Mouse (Mus musculus): ENCODE data around the gene Arsb. TPM values are rescaled to one million over a fixed set of nuclear protein-coding genes. Genes with fewer than 3 reads are reported as not detected.

Gene Arsb
- polyA plus RNA-seq, 1 experiment = 19.1 TPM

- H3K27ac ChIP-seq (ENCODE audit: control insufficient read depth, insufficient read depth, low read length) = no peak overlapping the region
- 85% methylated on average over 10 of the region's 10 CpGs for WGBS
- DNase-seq = no peak
- no peaks in the 10 kb centered on the region for H3K4me1 ChIP-seq (replicated peaks; ENCODE audit: control insufficient read depth, insufficient read depth, low read length)
- no peaks in the 10 kb centered on the region for H3K36me3 ChIP-seq (ENCODE audit: control insufficient read depth, insufficient read depth, low read length)
- H3K27me3 ChIP-seq (ENCODE audit: control insufficient read depth, insufficient read depth, low read length) = no peaks in the 10 kb centered on the region
- no peak for TF ChIP-seq POLR2A (IDR thresholded peaks at IDR 0.05; ENCODE audit: control insufficient read depth, extremely low read depth, insufficient read depth, low read length, poor library complexity)
- TF ChIP-seq CTCF (IDR thresholded peaks at IDR 0.05; ENCODE audit: borderline replicate concordance, control insufficient read depth, extremely low read depth, insufficient read depth, low read length, poor library complexity) = no peak
- no peak overlapping the region for H3K4me3 ChIP-seq (ENCODE audit: control insufficient read depth, insufficient read depth, low read length)
Measured at GRCm38 (mm10) chr13:93846831-93847518, 75.5 kb downstream of the Arsb start.

- Histone ChIP-seq H3K4me3 (ENCODE audit: control insufficient read depth, insufficient read depth, low read length) (no peak overlapping the region), H3K36me3 (ENCODE audit: control insufficient read depth, insufficient read depth, low read length) (no peaks in the 10 kb centered on the region)
- 92% methylated on average over 4 of the region's 4 CpGs for WGBS
Measured at GRCm38 (mm10) chr13:93847614-93848013, 76.2 kb downstream of the Arsb start.

GRCm38 (mm10) chr13:93848615-93849014 lies 77.2 kb downstream of the Arsb start:
- 95% methylated on average over 6 of the region's 6 CpGs for WGBS

More at GRCm38 (mm10) chr13:93847614-93848013, 76.2 kb downstream of the Arsb start:
- Histone ChIP-seq H3K27ac (ENCODE audit: control insufficient read depth, insufficient read depth, low read length) (no peak overlapping the region), H3K4me1 (replicated peaks; ENCODE audit: control insufficient read depth, insufficient read depth, low read length) (no peaks in the 10 kb centered on the region), H3K27me3 (ENCODE audit: control insufficient read depth, insufficient read depth, low read length) (no peaks in the 10 kb centered on the region)
- no peak for DNase-seq
- TF ChIP-seq CTCF (IDR thresholded peaks at IDR 0.05; ENCODE audit: borderline replicate concordance, control insufficient read depth, extremely low read depth, insufficient read depth, low read length, poor library complexity) (no peak), POLR2A (IDR thresholded peaks at IDR 0.05; ENCODE audit: control insufficient read depth, extremely low read depth, insufficient read depth, low read length, poor library complexity) (no peak)

GRCm38 (mm10) chr13:93849751-93850355 lies 78.4 kb downstream of the Arsb start:
- no peaks in the 10 kb centered on the region for H3K4me1 ChIP-seq (replicated peaks; ENCODE audit: control insufficient read depth, insufficient read depth, low read length)
- H3K27me3 ChIP-seq (ENCODE audit: control insufficient read depth, insufficient read depth, low read length) = no peaks in the 10 kb centered on the region
- H3K36me3 ChIP-seq (ENCODE audit: control insufficient read depth, insufficient read depth, low read length) = no peaks in the 10 kb centered on the region
- 95% methylated on average over 5 of the region's 5 CpGs for WGBS
- no peak overlapping the region for H3K27ac ChIP-seq (ENCODE audit: control insufficient read depth, insufficient read depth, low read length)
- no peak for TF ChIP-seq CTCF (IDR thresholded peaks at IDR 0.05; ENCODE audit: borderline replicate concordance, control insufficient read depth, extremely low read depth, insufficient read depth, low read length, poor library complexity)
- TF ChIP-seq POLR2A (IDR thresholded peaks at IDR 0.05; ENCODE audit: control insufficient read depth, extremely low read depth, insufficient read depth, low read length, poor library complexity) = no peak
- DNase-seq = no peak
- no peak overlapping the region for H3K4me3 ChIP-seq (ENCODE audit: control insufficient read depth, insufficient read depth, low read length)

More at GRCm38 (mm10) chr13:93848615-93849014, 77.2 kb downstream of the Arsb start:
- Histone ChIP-seq H3K27me3 (ENCODE audit: control insufficient read depth, insufficient read depth, low read length) (no peaks in the 10 kb centered on the region), H3K4me3 (ENCODE audit: control insufficient read depth, insufficient read depth, low read length) (no peak overlapping the region), H3K36me3 (ENCODE audit: control insufficient read depth, insufficient read depth, low read length) (no peaks in the 10 kb centered on the region), H3K4me1 (replicated peaks; ENCODE audit: control insufficient read depth, insufficient read depth, low read length) (no peaks in the 10 kb centered on the region), H3K27ac (ENCODE audit: control insufficient read depth, insufficient read depth, low read length) (no peak overlapping the region)
- DNase-seq = no peak
- no peak for TF ChIP-seq POLR2A (IDR thresholded peaks at IDR 0.05; ENCODE audit: control insufficient read depth, extremely low read depth, insufficient read depth, low read length, poor library complexity)
- no peak for TF ChIP-seq CTCF (IDR thresholded peaks at IDR 0.05; ENCODE audit: borderline replicate concordance, control insufficient read depth, extremely low read depth, insufficient read depth, low read length, poor library complexity)

- Histone ChIP-seq H3K4me3 (ENCODE audit: control insufficient read depth, insufficient read depth, low read length) (no peak overlapping the region), H3K4me1 (replicated peaks; ENCODE audit: control insufficient read depth, insufficient read depth, low read length) (no peaks in the 10 kb centered on the region), H3K27ac (ENCODE audit: control insufficient read depth, insufficient read depth, low read length) (no peak overlapping the region), H3K36me3 (ENCODE audit: control insufficient read depth, insufficient read depth, low read length) (no peaks in the 10 kb centered on the region), H3K27me3 (ENCODE audit: control insufficient read depth, insufficient read depth, low read length) (no peaks in the 10 kb centered on the region)
- 97% methylated on average over 4 of the region's 4 CpGs for WGBS
- no peak for TF ChIP-seq POLR2A (IDR thresholded peaks at IDR 0.05; ENCODE audit: control insufficient read depth, extremely low read depth, insufficient read depth, low read length, poor library complexity)
- TF ChIP-seq CTCF (IDR thresholded peaks at IDR 0.05; ENCODE audit: borderline replicate concordance, control insufficient read depth, extremely low read depth, insufficient read depth, low read length, poor library complexity) = no peak
- no peak for DNase-seq
Measured at GRCm38 (mm10) chr13:93850674-93851073, 79.2 kb downstream of the Arsb start.

- 86% methylated on average over 14 of the region's 14 CpGs for WGBS
- Histone ChIP-seq H3K4me3 (ENCODE audit: control insufficient read depth, insufficient read depth, low read length) (no peak overlapping the region), H3K27me3 (ENCODE audit: control insufficient read depth, insufficient read depth, low read length) (no peaks in the 10 kb centered on the region), H3K27ac (ENCODE audit: control insufficient read depth, insufficient read depth, low read length) (no peak overlapping the region), H3K36me3 (ENCODE audit: control insufficient read depth, insufficient read depth, low read length) (no peaks in the 10 kb centered on the region), H3K4me1 (replicated peaks; ENCODE audit: control insufficient read depth, insufficient read depth, low read length) (no peaks in the 10 kb centered on the region)
- DNase-seq = no peak
- TF ChIP-seq CTCF (IDR thresholded peaks at IDR 0.05; ENCODE audit: borderline replicate concordance, control insufficient read depth, extremely low read depth, insufficient read depth, low read length, poor library complexity) (no peak), POLR2A (IDR thresholded peaks at IDR 0.05; ENCODE audit: control insufficient read depth, extremely low read depth, insufficient read depth, low read length, poor library complexity) (no peak)
Measured at GRCm38 (mm10) chr13:93852419-93853138, 81.1 kb downstream of the Arsb start.

Data from thymus, adult 2 months (tissue).